ENCODE assay signal across 8 mouse cellular contexts in the genomic region with DNA sequence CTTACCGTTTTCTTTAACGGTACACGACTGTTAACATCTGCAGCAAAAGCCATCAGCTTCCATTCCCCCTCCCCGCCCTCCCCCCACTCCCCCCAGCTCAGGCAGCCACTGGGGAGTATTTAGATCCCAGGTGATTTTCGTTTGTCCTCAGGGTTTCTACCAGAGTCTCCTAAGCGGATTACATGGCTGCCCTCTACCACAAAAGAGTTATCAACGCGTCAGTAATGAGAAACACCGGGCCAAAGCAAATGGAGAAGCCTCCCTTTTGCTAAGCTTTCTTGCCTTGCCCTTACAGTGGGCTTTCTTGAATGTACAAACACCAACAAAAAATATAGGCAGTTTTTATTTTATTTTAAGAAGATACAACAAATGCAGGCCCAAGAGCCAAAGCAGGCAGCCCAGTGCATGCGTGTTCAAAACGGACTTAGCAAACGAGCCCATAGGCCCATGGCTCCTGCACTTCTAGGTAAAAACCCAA. TPM values are rescaled to one million over a fixed set of nuclear protein-coding genes. Genes with fewer than 3 reads are reported as not detected.
DNase-seq lines count a peak whose midpoint lies in the region; ATAC-seq and TF ChIP-seq lines count a peak whose summit lies in the region.

No protein-coding gene starts in this region.

- ATAC-seq in heart, embryonic 13.5 days (ENCODE audit: extremely low read depth, insufficient number of reproducible peaks, low FRiP score, low TSS enrichment): no peak
- ATAC-seq in hindbrain, embryonic 12.5 days (ENCODE audit: low FRiP score): peak; percentile 71
- peak; percentile 42 for ATAC-seq in midbrain, embryonic 13.5 days

- H3K36me3 ChIP-seq in heart, embryonic 13.5 days: peaks cover 20% of the 10 kb centered on the region
- H3K36me3 ChIP-seq in hindbrain, embryonic 12.5 days: peaks cover 12% of the 10 kb centered on the region; the same call in 1 of the 2 replicates
- H3K36me3 ChIP-seq in midbrain, embryonic 13.5 days: peaks cover 16% of the 10 kb centered on the region

- H3K4me3 ChIP-seq in heart, embryonic 13.5 days: peak overlapping the region; percentile 71
- peak overlapping the region; percentile 49 for H3K4me3 ChIP-seq in bone marrow, adult 2 months (replicated peaks; ENCODE audit: control insufficient read depth, low read depth, low read length)
- peak overlapping the region; percentile 71 for H3K4me3 ChIP-seq in hindbrain, embryonic 12.5 days
- H3K4me3 ChIP-seq in midbrain, embryonic 13.5 days (replicated peaks): peak overlapping the region; percentile 82

- DNase-seq in heart, postnatal 4 days: no peak
- DNase-seq in frontal cortex, postnatal 14 days (ENCODE audit: low spot score in 2 of 2): no peak
- DNase-seq in adrenal gland, postnatal 14 days: no peak
- DNase-seq in cerebellum, adult 9-11 months: no peak

- peak overlapping the region; percentile 90 for H3K9ac ChIP-seq in heart, embryonic 13.5 days
- peak overlapping the region; percentile 79 for H3K9ac ChIP-seq in hindbrain, embryonic 12.5 days
- peak overlapping the region; percentile 62 for H3K9ac ChIP-seq in midbrain, embryonic 13.5 days (replicated peaks)

- H3K4me2 ChIP-seq in heart, embryonic 13.5 days: peak overlapping the region; percentile 74
- H3K4me2 ChIP-seq in hindbrain, embryonic 12.5 days (replicated peaks): peak overlapping the region; percentile 86
- peak overlapping the region; percentile 85 for H3K4me2 ChIP-seq in midbrain, embryonic 13.5 days (replicated peaks)

- no peaks in the 10 kb centered on the region for H3K27me3 ChIP-seq in heart, embryonic 13.5 days (replicated peaks)
- H3K27me3 ChIP-seq in hindbrain, embryonic 12.5 days: no peaks in the 10 kb centered on the region
- no peaks in the 10 kb centered on the region for H3K27me3 ChIP-seq in midbrain, embryonic 13.5 days

- H3K4me1 ChIP-seq in heart, embryonic 13.5 days: peaks cover 19% of the 10 kb centered on the region
- no peaks in the 10 kb centered on the region; the same call in 1 of the 2 replicates for H3K4me1 ChIP-seq in bone marrow, adult 2 months (ENCODE audit: control insufficient read depth, insufficient read depth, low read length)
- H3K4me1 ChIP-seq in hindbrain, embryonic 12.5 days: peaks cover 18% of the 10 kb centered on the region
- H3K4me1 ChIP-seq in midbrain, embryonic 13.5 days (replicated peaks): peaks cover 20% of the 10 kb centered on the region

- no peaks in the 10 kb centered on the region for H3K9me3 ChIP-seq in heart, embryonic 13.5 days
- H3K9me3 ChIP-seq in hindbrain, embryonic 12.5 days (replicated peaks): no peaks in the 10 kb centered on the region
- no peaks in the 10 kb centered on the region for H3K9me3 ChIP-seq in midbrain, embryonic 13.5 days

- no peak for TF ChIP-seq POLR2A in bone marrow, adult 2 months (IDR thresholded peaks at IDR 0.05; ENCODE audit: borderline replicate concordance, control insufficient read depth, low read depth, low read length)

- TF ChIP-seq CTCF in bone marrow, adult 2 months (IDR thresholded peaks at IDR 0.05; ENCODE audit: control insufficient read depth, insufficient read depth, low read length): no peak

- WGBS in heart, embryonic 13.5 days: 16% methylated on average over 12 of the region's 12 CpGs
- 52% methylated on average over 12 of the region's 12 CpGs for WGBS in bone marrow, adult 2 months
- WGBS in hindbrain, embryonic 12.5 days: 21% methylated on average over 12 of the region's 12 CpGs
- WGBS in midbrain, embryonic 13.5 days: 5% methylated on average over 12 of the region's 12 CpGs

- peak overlapping the region; percentile 76 for H3K27ac ChIP-seq in heart, embryonic 13.5 days (replicated peaks)
- H3K27ac ChIP-seq in bone marrow, adult 2 months (ENCODE audit: control insufficient read depth, insufficient read depth, low read depth, low read length, poor library complexity): no peak overlapping the region
- peak overlapping the region; percentile 87 for H3K27ac ChIP-seq in hindbrain, embryonic 12.5 days
- H3K27ac ChIP-seq in midbrain, embryonic 13.5 days: peak overlapping the region; percentile 89

RNA-seq across cellular contexts. Expression of a gene that starts 0.6 kb away (rescaled TPM):
- polyA plus RNA-seq in heart, embryonic 13.5 days (2015; fragmentation: Nextera tagmentation; extraction: Ambion mirVana): 85.4 and 105 TPM in 2 replicates
- 10 to 100 TPM; 74.1 to 79.4 TPM for total RNA-seq in heart, postnatal 4 days (2021)
- polyA plus RNA-seq in bone marrow, adult 2 months (2011; ENCODE audit: insufficient read depth, insufficient read length, low replicate concordance, missing spikeins): 41.6 and 45.1 TPM in 2 replicates
- 97.6 and 98.1 TPM in 2 replicates for polyA plus RNA-seq in hindbrain, embryonic 12.5 days (2016; fragmentation: Nextera tagmentation; extraction: Ambion mirVana)
- 120 and 122 TPM in 2 replicates for polyA plus RNA-seq in midbrain, embryonic 13.5 days (2015; fragmentation: Nextera tagmentation; extraction: Ambion mirVana)
- 64.2 and 75.9 TPM in 2 replicates for total RNA-seq in adrenal gland, postnatal 14 days (2021)

RNA-seq across cellular contexts. Expression of a gene that starts 50.3 kb away (rescaled TPM):
- polyA plus RNA-seq in heart, embryonic 13.5 days (2015; fragmentation: Nextera tagmentation; extraction: Ambion mirVana): 7.4 and 9.9 TPM in 2 replicates
- 10 to 100 TPM; 10.6 to 11.8 TPM for total RNA-seq in heart, postnatal 4 days (2021)
- 3.5 and 5.7 TPM in 2 replicates for polyA plus RNA-seq in bone marrow, adult 2 months (2011; ENCODE audit: insufficient read depth, insufficient read length, low replicate concordance, missing spikeins)
- polyA plus RNA-seq in hindbrain, embryonic 12.5 days (2016; fragmentation: Nextera tagmentation; extraction: Ambion mirVana): 12.6 and 13.8 TPM in 2 replicates
- polyA plus RNA-seq in midbrain, embryonic 13.5 days (2015; fragmentation: Nextera tagmentation; extraction: Ambion mirVana): 9.4 and 12.1 TPM in 2 replicates
- total RNA-seq in adrenal gland, postnatal 14 days (2021): 17.8 and 19.5 TPM in 2 replicates

RNA-seq across cellular contexts. Expression of a gene that starts 53.4 kb away (rescaled TPM):
- 1,149 and 1,226 TPM in 2 replicates for polyA plus RNA-seq in heart, embryonic 13.5 days (2015; fragmentation: Nextera tagmentation; extraction: Ambion mirVana)
- 100 to 1,000 TPM; 306 to 315 TPM for total RNA-seq in heart, postnatal 4 days (2021)
- 331 and 355 TPM in 2 replicates for polyA plus RNA-seq in bone marrow, adult 2 months (2011; ENCODE audit: insufficient read depth, insufficient read length, low replicate concordance, missing spikeins)
- polyA plus RNA-seq in hindbrain, embryonic 12.5 days (2016; fragmentation: Nextera tagmentation; extraction: Ambion mirVana): 1,731 and 1,841 TPM in 2 replicates
- 1,499 and 1,592 TPM in 2 replicates for polyA plus RNA-seq in midbrain, embryonic 13.5 days (2015; fragmentation: Nextera tagmentation; extraction: Ambion mirVana)
- 228 and 256 TPM in 2 replicates for total RNA-seq in adrenal gland, postnatal 14 days (2021)
